Mouse (Mus musculus): ENCODE measurements around the gene Dlg2. TPM values are rescaled to one million over a fixed set of nuclear protein-coding genes. Genes with fewer than 3 reads are reported as not detected.

The Dlg2 gene
- polyA plus RNA-seq, 1 experiment from 2014 or later, result 7.2 TPM

DNA sequence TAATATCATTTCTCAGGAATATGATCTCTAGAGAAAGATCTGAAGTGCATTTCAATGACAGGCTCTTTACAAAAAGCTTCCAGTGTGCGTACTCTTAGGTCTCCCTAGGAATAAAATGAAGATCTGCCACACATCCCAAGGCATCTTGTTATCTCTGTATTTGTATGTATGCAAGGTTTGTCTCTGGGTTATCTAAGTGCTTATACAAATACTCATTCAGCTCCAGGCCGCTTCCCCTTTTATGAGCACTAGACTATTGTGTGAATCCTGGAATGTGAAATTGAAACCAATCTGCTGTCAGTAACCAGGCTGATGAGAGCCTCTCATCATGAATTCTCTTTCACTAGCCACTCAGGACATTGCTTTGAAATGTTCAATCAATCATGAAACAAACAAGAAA, 534.2 kb downstream of the Dlg2 start:
- H3K9me3 ChIP-seq (replicated peaks), result no peaks in the 10 kb centered on the region
- no peaks in the 10 kb centered on the region for H3K36me3 ChIP-seq
- H3K4me1 ChIP-seq, result no peaks in the 10 kb centered on the region
- no peaks in the 10 kb centered on the region for H3K27me3 ChIP-seq
- H3K4me2 ChIP-seq (replicated peaks), result no peak overlapping the region
- H3K4me3 ChIP-seq (replicated peaks), result no peak overlapping the region
- no peak overlapping the region for H3K9ac ChIP-seq
- WGBS, result 63% methylated on average over 2 of the region's 2 CpGs
- no peak for ATAC-seq (ENCODE audit: insufficient number of reproducible peaks, low FRiP score, low TSS enrichment, low read depth)
- H3K27ac ChIP-seq (replicated peaks), result no peak overlapping the region

DNA sequence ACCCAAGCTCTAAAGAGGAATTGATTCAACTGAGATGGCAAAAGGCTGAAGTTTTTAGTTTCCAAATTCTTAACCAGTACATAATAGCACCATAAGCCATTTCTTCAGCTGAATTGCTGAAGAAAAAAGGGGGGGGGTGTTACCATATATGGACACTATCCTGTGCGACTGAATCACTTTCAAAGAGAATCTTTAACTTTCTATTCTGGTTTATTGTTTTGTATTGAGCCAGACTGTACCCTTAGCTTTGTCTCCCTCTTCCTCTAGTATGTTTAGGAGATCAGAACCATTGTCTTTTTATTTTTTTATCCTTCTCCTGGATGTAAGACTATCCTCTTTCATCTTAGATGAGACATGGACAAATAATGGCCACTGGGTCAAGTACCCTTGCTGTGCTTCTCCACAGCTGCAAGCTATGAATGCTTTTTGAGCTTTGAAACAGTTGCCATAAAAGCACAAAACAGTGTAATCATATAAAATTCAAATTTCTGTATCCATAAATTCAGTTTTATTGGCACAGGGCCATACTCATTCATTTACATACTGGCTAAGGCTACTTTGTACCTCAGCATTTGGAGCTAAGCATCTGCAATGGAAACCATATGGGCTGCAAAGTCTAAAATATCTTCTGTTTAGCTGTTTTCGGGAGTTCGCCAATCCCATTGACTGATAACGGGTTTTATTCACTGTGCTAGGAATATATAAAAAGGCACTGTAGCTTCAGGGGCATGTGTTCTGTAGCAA, 568.7 kb downstream of the Dlg2 start:
- no peaks in the 10 kb centered on the region for H3K4me1 ChIP-seq
- 53% methylated on average over 4 of the region's 4 CpGs for WGBS
- no peaks in the 10 kb centered on the region for H3K9me3 ChIP-seq (replicated peaks)
- no peak overlapping the region for H3K4me2 ChIP-seq (replicated peaks)
- H3K9ac ChIP-seq, result no peak overlapping the region
- no peaks in the 10 kb centered on the region for H3K36me3 ChIP-seq
- H3K27me3 ChIP-seq, result no peaks in the 10 kb centered on the region
- no peak for ATAC-seq (ENCODE audit: insufficient number of reproducible peaks, low FRiP score, low TSS enrichment, low read depth)
- no peak overlapping the region for H3K4me3 ChIP-seq (replicated peaks)
- H3K27ac ChIP-seq (replicated peaks), result no peak overlapping the region

DNA sequence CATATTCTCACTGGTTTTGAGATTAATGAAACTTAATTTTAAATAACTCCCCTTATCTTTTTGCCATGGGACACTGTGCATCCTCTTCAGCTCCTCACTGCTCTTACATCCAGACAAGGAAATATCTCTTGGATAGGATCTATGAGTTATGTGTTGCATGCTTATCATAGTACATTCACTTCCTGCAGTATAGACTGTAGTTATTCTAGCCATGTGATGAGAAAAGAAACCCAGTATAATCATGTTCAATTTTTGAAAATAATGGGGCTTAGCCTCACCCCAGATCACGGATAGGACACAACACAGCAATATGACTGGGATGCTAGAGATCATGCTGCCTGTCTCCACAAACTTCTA, 569.2 kb downstream of the Dlg2 start:
- no peak overlapping the region for H3K9ac ChIP-seq
- H3K4me3 ChIP-seq (replicated peaks), result no peak overlapping the region
- ATAC-seq (ENCODE audit: insufficient number of reproducible peaks, low FRiP score, low TSS enrichment, low read depth), result no peak
- H3K4me2 ChIP-seq (replicated peaks), result no peak overlapping the region
- H3K27ac ChIP-seq (replicated peaks), result no peak overlapping the region
- no peaks in the 10 kb centered on the region for H3K9me3 ChIP-seq (replicated peaks)
- 72% methylated on average over 1 of the region's 1 CpGs for WGBS
- H3K27me3 ChIP-seq, result no peaks in the 10 kb centered on the region
- H3K36me3 ChIP-seq, result no peaks in the 10 kb centered on the region
- H3K4me1 ChIP-seq, result no peaks in the 10 kb centered on the region

DNA sequence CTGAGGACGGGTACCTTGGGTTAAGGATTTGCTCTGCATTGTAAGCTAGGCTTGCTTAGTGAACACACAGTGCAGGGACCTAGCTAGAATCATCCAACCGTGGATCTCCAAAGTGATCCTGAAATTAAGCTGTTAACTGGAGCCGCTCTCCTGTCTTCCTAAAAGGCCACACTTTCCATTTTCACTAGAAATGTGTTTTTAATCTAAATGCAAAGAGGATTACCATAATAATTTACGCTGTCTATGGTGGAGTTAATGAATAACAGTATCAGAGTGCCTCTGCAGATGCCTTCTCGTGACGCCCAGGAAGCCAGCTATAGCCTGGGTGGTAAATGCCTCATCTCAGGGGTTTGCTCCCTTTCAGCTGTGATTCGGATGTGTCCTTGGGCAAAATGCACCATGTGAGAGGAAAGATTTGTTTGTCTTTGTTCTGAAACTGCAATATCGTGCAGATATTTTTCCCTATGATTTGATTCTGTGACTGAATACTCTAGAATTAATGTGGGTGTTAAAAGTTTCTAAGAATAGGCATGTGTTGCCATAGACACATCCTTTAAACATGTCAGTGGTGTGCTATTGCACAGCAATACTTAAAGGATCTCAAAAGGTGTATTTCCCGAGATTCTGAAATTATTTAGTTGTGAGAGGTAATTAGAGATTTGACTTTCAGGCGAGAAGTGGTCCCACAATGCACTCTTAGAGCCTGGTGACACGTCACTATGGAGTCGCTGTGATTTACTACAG, 587.0 kb downstream of the Dlg2 start:
- WGBS, result 47% methylated on average over 12 of the region's 12 CpGs
- H3K4me2 ChIP-seq (replicated peaks), result no peak overlapping the region
- ATAC-seq (ENCODE audit: insufficient number of reproducible peaks, low FRiP score, low TSS enrichment, low read depth), result no peak

DNA sequence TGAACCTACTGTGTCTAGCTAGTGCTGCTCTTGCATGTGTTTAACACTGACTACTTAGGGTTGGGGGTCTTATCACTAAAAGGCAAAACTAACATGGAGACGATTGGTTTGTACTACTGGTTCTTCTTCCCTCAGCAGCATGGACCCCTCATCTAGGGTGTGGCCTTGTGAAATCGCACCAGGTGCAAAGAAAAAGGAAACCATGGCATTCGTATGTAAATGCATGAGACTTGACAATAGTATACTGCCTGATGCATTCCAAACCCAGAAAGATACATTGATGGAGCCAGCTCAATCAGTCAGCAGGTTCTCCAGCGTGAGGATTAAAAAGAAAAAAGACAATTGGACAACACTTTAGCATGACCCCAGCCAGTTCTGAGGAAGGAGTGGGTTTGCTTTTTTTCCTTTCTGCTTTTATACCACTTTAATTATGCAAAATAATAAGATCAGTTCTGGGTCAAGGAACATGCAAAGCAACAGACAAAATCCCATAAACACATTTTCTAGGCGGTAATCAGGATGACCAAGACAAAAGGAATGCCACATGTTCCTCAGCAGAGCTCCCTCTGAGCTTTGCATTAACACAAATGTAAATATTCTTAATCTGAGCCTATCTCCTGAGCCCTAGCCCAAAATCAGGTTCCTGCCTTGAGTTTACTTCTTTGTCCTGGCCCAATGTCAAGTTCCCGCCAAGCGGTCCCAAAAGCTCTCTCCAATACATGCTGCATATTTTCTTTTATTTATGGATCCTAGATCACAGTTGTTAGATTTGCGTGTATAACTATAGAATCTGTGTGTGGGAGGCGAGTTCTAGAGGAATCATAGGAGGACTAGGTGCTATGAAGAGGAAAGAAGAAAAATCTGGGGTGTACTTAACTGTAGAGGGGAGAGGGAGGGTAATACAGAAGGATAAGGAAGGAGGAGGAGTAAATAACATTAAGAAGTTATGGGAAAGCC, 595.6 kb downstream of the Dlg2 start:
- Histone ChIP-seq H3K9me3 (replicated peaks) (no peaks in the 10 kb centered on the region), H3K4me3 (replicated peaks) (no peak overlapping the region), H3K4me1 (no peaks in the 10 kb centered on the region), H3K4me2 (replicated peaks) (no peak overlapping the region), H3K27me3 (no peaks in the 10 kb centered on the region), H3K9ac (no peak overlapping the region), H3K36me3 (no peaks in the 10 kb centered on the region), H3K27ac (replicated peaks) (no peak overlapping the region)
- 77% methylated on average over 9 of the region's 9 CpGs for WGBS
- no peak for ATAC-seq (ENCODE audit: insufficient number of reproducible peaks, low FRiP score, low TSS enrichment, low read depth)

More for the DNA sequence above, 587.0 kb downstream of the Dlg2 start:
- Histone ChIP-seq H3K27me3 (no peaks in the 10 kb centered on the region), H3K36me3 (no peaks in the 10 kb centered on the region), H3K9ac (no peak overlapping the region), H3K4me1 (no peaks in the 10 kb centered on the region), H3K4me3 (replicated peaks) (no peak overlapping the region), H3K9me3 (replicated peaks) (no peaks in the 10 kb centered on the region), H3K27ac (replicated peaks) (no peak overlapping the region)

DNA sequence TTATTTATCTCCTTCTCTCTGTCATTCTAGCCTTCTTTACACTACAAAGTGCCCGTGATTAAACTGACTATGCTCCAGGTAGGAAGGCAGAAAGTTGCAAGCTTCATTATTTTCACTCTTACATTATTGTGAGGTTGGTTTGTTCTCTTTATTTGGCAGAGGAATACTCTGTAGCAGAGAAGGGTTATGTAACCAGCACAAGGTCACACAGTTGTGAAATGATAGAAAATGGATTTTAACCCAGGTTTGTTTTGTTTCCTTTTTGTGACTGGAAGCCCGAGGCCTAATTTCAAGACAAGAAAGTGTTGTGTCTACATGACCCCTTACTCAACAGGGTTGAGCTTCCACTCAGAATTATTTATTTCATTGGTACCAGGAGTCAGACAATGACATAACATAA, 609.6 kb downstream of the Dlg2 start:
- ATAC-seq (ENCODE audit: insufficient number of reproducible peaks, low FRiP score, low TSS enrichment, low read depth), result no peak
- Histone ChIP-seq H3K9me3 (replicated peaks) (no peaks in the 10 kb centered on the region), H3K4me2 (replicated peaks) (no peak overlapping the region), H3K9ac (no peak overlapping the region), H3K27me3 (peaks cover 4% of the 10 kb centered on the region), H3K36me3 (no peaks in the 10 kb centered on the region), H3K4me1 (peaks cover 3% of the 10 kb centered on the region; the same call in 1 of the 2 replicates), H3K4me3 (replicated peaks) (no peak overlapping the region), H3K27ac (replicated peaks) (no peak overlapping the region)
- whole genome bisulfite sequencing, result 78% methylated on average over 2 of the region's 2 CpGs

DNA sequence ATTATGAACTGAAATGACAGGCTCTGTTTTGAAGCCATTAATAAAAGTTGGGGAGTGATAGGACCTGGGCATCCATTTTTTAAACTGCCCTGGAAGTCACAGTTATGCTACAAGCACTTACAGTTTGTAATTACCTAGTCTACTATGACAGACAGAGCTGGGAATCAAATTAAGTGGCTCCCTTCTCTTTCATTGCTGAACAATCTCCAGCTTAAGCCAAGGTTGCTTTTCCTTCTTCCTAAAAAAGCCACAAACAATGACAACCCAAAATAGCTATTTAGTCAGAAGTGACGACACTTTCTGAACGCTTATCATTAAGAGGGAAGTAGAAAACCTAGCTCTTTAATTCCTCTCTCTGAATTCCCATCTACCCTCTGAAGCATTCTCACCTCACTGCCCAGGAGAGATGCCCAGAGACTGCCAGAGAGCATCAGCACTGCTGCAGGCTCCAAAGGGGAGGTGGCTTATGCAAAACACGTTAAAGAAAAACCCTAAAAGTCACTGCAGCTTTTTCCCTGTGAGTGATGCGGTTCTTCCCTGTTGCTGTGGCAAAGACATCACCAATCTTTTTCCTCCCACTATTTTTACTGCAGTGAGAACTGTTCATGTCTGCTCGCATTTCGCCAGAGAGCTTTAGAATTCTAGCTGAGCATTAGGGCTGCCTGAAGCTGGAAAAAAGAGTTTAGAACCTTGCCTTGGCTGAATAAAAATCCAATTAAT, 612.9 kb downstream of the Dlg2 start:
- no peak overlapping the region for H3K27ac ChIP-seq (replicated peaks)
- no peak overlapping the region for H3K4me2 ChIP-seq (replicated peaks)
- peaks cover 4% of the 10 kb centered on the region for H3K27me3 ChIP-seq
- no peaks in the 10 kb centered on the region for H3K36me3 ChIP-seq
- WGBS, result 30% methylated on average over 6 of the region's 6 CpGs
- peaks cover 8% of the 10 kb centered on the region; the same call in 1 of the 2 replicates for H3K4me1 ChIP-seq
- no peak overlapping the region for H3K4me3 ChIP-seq (replicated peaks)
- no peak for ATAC-seq (ENCODE audit: insufficient number of reproducible peaks, low FRiP score, low TSS enrichment, low read depth)
- no peak overlapping the region for H3K9ac ChIP-seq
- no peaks in the 10 kb centered on the region for H3K9me3 ChIP-seq (replicated peaks)

DNA sequence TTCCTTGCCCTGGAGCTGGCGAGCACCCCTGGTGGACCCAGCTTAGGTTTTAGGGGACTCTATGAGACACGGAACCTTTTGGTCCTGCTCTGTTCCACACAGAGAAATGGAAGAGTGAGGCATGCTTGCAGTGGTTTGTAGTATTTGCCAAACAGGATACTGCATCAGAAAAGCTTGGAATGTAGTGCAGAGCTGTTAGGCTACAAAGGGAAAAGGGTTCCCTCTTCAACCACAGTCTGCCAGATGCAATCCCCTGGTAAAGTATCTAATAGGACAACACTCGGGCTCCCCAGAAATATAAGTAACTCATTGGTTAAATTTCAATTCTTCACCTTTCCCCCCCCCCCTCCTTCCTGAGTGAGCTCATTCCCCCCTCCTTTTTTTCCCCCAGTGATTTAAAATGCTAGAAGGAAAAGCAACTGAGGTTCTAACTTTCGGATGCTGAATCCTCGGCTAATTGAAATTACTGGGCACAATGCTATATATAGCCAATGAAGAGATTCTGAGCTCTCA, 613.9 kb downstream of the Dlg2 start:
- Histone ChIP-seq H3K9me3 (replicated peaks) (no peaks in the 10 kb centered on the region), H3K4me1 (peaks cover 8% of the 10 kb centered on the region; the same call in 1 of the 2 replicates), H3K27ac (replicated peaks) (no peak overlapping the region), H3K9ac (no peak overlapping the region), H3K27me3 (peaks cover 4% of the 10 kb centered on the region), H3K4me2 (replicated peaks) (peak overlapping the region; percentile 41), H3K4me3 (replicated peaks) (peak overlapping the region; percentile 25), H3K36me3 (no peaks in the 10 kb centered on the region)
- ATAC-seq (ENCODE audit: insufficient number of reproducible peaks, low FRiP score, low TSS enrichment, low read depth), result no peak
- 43% methylated on average over 5 of the region's 5 CpGs for WGBS

DNA sequence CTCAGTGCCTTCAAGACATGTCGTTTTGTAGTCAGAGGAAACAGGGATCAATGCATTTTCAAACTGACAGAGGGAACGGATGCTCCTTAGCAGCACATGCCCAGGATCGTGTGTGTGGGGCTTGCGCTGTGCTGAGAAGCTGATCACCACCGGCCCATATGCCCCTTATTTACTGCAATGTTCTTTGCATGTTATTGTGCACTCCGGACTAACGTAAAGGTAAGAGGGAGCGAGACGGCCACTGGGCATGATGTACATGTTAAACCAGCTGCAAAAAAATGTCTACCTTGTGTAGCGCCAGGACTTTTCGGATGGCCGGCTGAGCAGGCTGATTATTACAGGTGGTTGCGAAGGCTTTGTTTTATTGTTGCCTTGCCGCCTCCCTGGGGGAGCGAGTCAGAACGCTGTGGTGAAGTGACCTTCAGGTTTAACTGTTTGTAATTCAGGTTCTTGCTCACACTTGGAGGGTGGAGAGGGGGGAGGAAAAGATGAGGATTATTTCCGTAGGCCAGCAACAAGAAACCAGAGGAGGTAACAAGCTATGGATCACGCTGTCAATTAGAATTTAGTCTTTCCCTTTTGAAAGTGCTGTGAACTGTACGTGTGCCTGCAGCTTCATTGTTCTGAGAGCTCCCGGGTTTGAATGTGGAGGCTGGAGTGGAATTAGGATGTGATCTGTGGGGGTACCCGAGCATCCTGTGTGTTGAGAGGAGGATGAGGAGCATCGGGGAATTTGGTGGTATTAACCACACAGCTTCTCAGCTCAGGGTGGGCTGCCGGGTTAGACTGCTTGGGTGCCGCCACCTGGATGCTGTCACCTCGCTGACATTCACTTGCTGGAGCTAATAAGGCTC, 614.6 kb downstream of the Dlg2 start:
- no peaks in the 10 kb centered on the region for H3K36me3 ChIP-seq
- peaks cover 8% of the 10 kb centered on the region; the same call in 1 of the 2 replicates for H3K4me1 ChIP-seq
- H3K27ac ChIP-seq (replicated peaks), result no peak overlapping the region
- H3K4me3 ChIP-seq (replicated peaks), result peak overlapping the region; percentile 25
- no peak overlapping the region for H3K9ac ChIP-seq
- H3K27me3 ChIP-seq, result peaks cover 4% of the 10 kb centered on the region
- no peak for ATAC-seq (ENCODE audit: insufficient number of reproducible peaks, low FRiP score, low TSS enrichment, low read depth)
- WGBS, result 11% methylated on average over 25 of the region's 25 CpGs
- peak overlapping the region; percentile 41 for H3K4me2 ChIP-seq (replicated peaks)
- H3K9me3 ChIP-seq (replicated peaks), result no peaks in the 10 kb centered on the region

DNA sequence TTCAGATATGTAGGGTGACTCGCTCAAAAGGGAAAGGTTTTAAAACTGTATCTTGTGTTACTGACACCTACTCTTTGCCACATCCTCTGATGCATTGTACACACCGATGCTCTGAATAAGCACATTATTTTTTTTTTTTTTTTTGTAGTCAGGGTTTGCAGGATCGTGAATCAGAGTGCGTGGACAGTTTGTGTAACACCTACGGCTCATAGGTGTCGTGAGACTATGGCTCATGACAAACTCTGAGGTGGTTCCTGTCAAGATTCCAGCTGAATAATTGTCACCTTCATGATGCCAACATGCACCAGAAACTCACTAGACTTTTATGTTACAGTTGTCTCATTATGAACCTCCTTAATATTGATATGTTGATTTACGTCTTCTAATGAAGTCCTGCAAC, 620.0 kb downstream of the Dlg2 start:
- Histone ChIP-seq H3K4me2 (replicated peaks) (no peak overlapping the region), H3K9ac (no peak overlapping the region), H3K4me3 (replicated peaks) (no peak overlapping the region), H3K27ac (replicated peaks) (no peak overlapping the region), H3K9me3 (replicated peaks) (no peaks in the 10 kb centered on the region), H3K36me3 (no peaks in the 10 kb centered on the region), H3K27me3 (no peaks in the 10 kb centered on the region), H3K4me1 (peaks cover 1% of the 10 kb centered on the region; the same call in 1 of the 2 replicates)
- ATAC-seq (ENCODE audit: insufficient number of reproducible peaks, low FRiP score, low TSS enrichment, low read depth), result no peak
- WGBS, result 88% methylated on average over 7 of the region's 7 CpGs
